Mouse (Mus musculus) CD4-positive, CD25-positive, alpha-beta regulatory T cell, adult 2 months (primary cell): ENCODE measurements around the gene Elovl6.

Experiments used
- DNase-seq: peaks from one replicate; pipeline ENCODE4 v3.0.0-alpha.2; 2012; ENCODE audit warnings: low read depth, low spot score

Gene Elovl6

GRCm38 (mm10) chr3:129605487-129605886 lies 73.3 kb downstream of the Elovl6 start:
- no peak for DNase-seq

DNA sequence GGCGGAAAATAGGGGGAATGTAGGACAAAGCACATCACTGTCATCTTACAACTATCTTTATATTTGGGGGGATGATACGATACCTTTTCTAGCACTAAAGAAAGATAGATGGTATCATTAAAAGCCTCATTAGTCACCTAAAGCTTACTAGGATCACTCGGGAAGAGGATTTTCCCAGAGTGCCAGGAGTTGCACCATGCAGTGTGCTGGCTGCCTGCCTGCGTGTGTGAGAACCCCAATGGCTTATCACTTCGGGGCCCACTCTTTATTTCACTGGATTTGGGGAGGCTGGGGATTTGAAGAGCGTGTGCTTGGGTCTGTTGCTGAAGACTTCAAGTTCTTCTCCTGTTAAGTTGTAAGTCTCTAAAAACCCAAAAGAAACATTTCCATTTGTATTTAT lies 73.8 kb downstream of the Elovl6 start:
- no peak for DNase-seq

GRCm38 (mm10) chr3:129611626-129612025 lies 79.5 kb downstream of the Elovl6 start:
- DNase-seq: no peak

GRCm38 (mm10) chr3:129612311-129613097 lies 80.3 kb downstream of the Elovl6 start:
- peak; percentile 48 for DNase-seq

DNA sequence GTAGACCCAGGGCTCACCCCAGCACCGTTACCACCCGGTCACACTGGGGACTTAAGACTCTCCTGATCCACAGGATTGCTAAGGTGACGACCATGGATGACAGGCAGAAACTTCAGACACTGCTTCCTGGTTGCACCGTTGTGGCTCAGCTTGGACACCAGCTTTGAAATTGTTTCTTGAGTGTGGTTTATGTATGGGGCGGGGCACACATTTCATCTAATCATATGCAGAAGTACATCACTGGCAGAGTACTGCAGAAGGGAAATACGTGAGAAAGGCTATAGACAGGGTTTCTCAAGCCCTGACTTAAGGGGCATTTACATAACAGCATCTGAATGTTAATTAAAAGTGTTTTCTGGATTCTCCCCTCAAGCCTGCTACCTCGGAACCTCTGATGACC lies 81.6 kb downstream of the Elovl6 start:
- no peak for DNase-seq

GRCm38 (mm10) chr3:129614216-129614615 lies 82.1 kb downstream of the Elovl6 start:
- DNase-seq: no peak

DNA sequence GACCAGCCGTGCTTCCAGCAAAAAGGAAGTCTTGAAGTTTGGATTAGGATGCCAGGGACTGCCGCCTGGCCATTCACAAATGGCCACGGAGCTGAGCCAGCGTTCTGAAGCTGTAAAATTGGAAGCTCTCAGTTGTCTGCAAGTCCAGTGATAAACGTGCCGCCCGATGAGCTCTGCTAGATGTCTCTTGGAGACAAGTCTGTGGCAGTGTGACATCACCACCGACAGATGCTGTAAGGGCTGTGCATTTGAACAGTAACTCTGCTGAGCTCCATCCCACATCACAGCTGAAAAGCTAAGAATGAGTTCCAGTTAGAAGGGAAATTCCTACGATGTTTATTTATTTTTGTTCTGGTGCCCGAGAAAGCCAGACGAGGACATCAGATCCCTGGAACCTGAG lies 85.3 kb downstream of the Elovl6 start:
- no peak for DNase-seq

DNA sequence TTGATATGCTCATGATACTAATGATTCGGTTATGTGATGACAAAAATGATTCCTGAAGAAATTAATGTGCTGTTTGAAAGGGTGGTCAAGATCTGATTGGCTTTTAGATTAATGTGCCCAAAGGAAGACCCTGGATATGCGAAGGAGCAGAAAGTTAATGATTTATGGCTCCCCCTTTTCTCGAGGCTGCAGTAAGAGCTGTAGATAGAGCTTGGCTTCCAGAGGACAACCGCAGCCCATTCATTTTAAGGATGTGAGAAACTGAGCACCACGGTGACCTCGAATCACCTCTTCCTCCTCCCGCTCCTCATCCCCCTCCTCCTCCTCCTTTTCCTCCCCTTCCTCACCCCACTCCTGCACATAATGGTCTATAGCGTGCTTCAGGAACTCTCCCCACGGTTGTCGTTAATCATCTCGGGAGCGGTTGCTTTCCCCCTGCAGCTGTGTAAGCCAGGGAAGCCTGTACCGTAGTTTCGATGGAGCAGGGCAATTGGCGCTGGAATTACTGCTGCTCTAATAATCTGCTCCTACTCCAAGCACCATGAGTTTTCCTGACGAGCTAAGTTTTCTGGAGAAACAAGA lies 87.1 kb downstream of the Elovl6 start:
- DNase-seq: no peak

DNA sequence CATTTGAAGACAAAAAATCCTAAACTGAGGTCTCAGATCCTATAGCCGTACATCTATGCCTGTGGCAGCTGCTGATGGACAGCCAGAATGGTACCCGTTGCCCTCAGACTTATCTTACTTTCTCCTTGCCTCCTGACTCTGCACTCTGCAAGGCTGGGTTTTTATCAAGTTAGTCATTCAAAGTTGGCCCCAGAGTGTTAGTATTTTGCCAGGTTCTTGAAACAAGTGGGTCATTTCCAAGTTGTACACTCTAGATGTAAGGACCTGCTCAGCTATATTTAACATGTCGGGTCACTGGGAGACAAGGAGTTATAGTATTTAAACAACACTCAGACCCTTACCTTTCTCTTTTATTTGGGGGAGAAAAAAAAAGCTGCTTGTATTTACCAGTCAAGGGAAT lies 88.6 kb downstream of the Elovl6 start:
- no peak for DNase-seq

DNA sequence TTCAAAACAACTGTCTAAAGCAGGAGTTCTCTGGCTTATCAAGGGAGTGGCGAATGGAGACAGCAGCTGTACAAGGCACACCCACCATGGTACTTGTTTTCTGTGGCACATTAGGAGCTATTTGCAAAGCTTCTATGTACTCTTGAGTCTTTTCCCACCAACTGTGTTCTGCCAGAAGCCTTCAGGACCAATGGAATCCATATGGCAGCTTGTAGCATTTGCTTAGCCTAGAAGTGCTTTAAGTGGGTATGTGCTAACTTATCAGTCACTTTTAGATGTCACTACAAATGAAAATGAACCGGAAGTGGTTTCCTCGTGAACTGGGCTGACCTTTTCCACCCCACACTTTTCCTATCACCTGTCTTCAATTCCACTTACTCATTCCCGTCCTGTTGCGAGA lies 89.1 kb downstream of the Elovl6 start:
- peak; percentile 38 for DNase-seq

GRCm38 (mm10) chr3:129622120-129622519 lies 90.0 kb downstream of the Elovl6 start:
- peak; percentile 57 for DNase-seq

GRCm38 (mm10) chr3:129622705-129623104 lies 90.5 kb downstream of the Elovl6 start:
- no peak for DNase-seq

DNA sequence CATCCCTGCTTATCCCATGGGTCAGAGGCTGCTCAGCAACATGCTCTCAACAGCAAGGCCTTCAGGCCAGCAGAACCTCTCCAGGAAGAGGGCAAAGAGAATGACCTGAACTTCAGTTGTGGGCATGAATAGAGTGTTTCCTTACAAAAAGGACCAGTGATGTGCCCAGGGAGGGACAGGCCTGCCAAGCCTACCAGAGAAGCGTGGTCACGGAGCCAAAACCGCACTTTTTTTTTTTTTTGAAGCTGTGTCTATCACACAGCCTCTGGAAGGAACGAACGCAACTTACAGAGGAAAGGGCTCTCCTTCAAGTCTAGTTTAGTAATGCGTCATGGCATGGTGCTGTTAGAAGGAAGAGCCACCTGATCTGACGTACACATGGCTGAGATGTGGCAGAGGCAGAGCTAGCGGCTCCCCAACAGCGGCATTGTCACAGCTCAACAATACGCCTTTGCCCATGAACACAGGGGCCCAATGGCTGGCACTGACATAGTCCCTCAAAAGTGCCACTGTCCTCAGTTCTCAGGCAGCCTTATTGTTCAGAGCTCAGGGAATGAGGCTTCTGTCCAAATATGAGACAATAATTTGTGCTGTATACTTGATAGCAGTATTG lies 92.1 kb downstream of the Elovl6 start:
- no peak for DNase-seq

DNA sequence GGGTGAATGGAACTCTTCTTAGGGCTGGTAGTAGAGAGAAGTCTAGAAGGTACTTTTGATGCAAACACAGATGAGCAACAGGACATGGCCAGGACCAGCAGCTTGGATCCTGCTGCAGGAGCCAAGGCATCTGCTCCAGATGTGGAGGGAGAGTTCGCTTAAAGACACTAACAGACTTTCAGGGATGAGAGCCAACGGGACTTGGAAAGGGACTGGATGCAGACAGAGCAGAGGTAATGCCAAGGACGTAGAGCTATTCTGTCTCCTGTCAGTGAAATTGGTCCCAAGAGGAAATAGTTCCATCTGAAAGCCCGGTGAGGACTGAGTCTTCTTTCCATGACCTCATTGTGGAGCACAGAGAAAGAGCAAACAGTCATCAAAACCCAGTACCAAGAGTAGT lies 95.1 kb downstream of the Elovl6 start:
- DNase-seq: no peak

DNA sequence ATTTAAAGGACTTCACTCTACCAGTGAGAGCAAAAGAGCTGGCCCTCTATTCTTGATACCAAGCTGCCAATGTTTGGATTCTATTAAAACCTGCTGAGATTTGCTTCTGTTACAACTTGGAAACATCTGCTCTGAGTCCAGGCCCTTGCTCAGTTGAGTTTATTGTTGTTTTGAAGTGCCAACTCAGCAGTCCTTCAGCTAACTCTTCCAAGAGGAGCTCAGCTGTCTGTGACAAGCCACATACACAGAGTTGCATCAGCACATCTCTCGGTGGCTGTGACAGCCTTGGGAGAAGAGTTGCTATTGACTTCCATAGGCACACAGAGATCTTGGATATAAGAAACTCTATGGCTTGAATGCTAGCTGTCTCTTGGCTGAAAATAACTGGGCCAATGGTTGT lies 98.9 kb downstream of the Elovl6 start:
- no peak for DNase-seq

DNA sequence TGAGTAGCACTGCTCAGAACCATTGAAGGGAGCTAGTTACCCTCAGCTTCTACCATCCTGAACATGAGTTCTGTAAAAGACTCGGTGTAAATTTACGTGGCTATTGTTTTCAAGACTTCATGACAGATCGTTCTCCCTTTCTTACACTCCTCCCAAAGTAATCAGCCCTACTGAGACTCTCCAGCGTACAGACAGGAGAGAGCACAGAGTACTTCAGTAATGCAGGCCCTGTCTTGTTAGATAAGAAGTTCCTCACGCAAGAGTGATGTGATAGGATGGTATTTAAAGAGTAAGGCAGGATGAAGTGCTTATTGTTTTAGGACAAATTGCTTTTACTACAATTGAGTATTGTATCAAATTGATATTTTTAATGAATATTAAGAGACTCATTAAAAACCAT lies 99.7 kb downstream of the Elovl6 start:
- DNase-seq: no peak

GRCm38 (mm10) chr3:129633518-129633917 lies 101.4 kb downstream of the Elovl6 start:
- no peak for DNase-seq

DNA sequence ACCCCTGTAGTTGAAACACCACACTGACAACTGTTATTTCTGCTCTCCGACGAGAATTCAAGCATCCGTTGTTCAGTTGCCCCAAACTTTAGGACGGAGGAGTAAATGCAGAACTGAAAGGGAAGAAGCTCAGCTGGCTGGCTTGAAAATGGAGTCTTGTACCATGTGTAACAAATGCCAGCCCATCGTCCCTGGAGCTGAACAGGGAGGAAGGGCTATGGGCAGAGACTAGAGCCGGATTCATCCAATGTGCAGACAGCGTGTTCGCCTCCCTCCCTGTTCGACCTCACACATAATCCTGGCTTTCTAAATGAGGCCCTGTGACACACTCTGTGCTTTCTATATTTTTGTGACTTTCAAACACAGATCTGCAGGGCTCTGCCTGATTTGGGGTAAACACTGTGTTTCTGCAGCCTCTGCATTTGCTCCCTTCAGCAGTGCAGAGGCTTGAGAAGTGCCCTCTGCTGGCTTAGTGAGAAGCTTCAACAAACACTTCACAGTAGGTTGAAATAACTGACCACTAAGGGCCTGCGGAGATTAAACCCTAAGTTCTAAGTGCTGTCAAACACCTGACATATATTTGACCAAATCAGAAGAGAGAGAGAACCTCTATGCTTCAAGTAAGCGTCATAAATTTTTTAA lies 102.2 kb downstream of the Elovl6 start:
- DNase-seq: peak; percentile 42

GRCm38 (mm10) chr3:129637446-129637845 lies 105.3 kb downstream of the Elovl6 start:
- DNase-seq: no peak

DNA sequence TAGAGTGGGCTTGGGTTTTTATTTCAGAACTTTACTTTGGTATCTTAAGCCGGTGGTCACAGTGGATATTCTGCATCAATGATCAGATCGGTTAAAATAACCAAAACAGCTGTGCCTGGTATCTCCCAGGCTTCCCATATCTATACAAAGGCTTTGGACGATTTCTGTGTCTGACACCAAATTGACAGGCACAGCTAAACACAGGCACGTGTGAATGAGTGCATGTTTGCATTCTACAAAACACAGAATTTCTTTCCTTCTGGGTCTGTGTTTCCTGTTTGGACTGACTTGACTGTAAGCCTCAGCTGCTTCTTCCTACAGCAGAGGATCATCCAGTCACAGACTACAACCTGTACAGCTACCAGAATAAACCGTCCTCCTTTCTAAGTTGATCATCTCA lies 107.5 kb downstream of the Elovl6 start:
- no peak for DNase-seq

DNA sequence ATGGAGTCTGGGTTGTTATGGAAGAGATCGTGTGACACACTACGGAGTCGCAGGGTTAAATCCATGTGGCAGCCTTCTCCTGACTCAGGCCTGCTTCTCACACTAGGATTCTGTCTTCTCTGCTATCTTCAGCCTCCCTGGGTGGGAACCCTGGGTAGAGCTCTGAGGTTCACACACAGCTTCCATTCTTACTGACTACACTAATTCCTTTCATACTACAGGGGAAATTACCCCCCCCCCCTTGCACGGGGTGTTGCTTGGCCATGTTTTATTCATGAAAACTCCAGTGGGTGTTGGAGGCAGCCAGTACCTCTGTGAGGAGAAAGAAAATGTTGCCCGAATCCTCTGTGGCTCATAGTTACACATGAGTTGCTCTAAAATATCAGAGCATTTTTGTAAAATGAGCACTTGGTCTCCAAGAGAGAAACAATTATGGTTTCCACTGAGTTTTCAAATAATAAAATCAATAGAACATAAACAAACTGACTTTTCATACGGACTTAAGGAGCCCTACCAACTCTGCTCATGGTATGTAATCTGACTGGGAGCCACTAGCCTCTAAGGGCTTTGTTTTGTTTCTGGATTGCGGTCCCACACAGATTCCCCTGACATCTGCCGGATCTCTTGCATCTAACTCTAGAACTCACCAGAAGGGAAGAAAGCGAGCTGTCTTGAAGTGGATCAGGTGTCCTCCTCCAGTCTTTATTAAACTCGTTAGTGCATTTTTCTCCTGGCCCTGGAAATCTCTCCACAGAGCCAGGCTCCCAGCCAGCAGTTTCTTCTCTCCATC lies 108.3 kb downstream of the Elovl6 start:
- no peak for DNase-seq

DNA sequence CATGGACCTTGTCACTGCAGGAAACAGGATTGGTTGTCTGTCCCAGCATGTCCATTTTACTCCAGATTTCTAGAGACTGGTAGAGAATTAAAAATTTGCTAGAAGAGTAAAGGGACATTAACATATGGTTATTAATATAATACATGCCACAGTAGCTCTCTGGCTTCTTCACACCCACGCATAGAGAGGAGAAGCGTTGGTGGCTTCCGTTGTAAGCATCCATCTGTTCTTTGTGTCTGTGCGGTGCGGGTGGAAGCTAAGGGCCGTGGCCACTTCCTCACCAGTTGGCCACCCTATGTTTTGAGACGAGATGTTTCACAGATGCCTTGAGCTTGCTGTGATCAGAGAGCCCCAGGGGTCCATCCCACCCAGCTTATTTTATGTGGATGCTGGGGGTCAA lies 109.5 kb downstream of the Elovl6 start:
- DNase-seq: no peak
